Mouse (Mus musculus) small intestine, adult 2 months (tissue): ENCODE measurements around the gene Thap4.

Experiments
- CTCF ChIP-seq: fragments of 200-500 bp; IDR thresholded peaks from 2 replicates; pipeline ENCODE4 v1.5.1; 2012; ENCODE audit warnings: low read depth, mild to moderate bottlenecking, control low read depth, inconsistent platforms, low read length, moderate library complexity, mixed read lengths; ENCODE audit not compliant: insufficient replicate concordance, insufficient read length; ENCODE audit errors: extremely low read depth
- POLR2A ChIP-seq: fragments of 200-500 bp; IDR thresholded peaks from 2 replicates; pipeline ENCODE4 v1.6.1; 2012; ENCODE audit warnings: low read depth, mild to moderate bottlenecking, control low read depth, inconsistent platforms, low read length, moderate library complexity

DNA sequence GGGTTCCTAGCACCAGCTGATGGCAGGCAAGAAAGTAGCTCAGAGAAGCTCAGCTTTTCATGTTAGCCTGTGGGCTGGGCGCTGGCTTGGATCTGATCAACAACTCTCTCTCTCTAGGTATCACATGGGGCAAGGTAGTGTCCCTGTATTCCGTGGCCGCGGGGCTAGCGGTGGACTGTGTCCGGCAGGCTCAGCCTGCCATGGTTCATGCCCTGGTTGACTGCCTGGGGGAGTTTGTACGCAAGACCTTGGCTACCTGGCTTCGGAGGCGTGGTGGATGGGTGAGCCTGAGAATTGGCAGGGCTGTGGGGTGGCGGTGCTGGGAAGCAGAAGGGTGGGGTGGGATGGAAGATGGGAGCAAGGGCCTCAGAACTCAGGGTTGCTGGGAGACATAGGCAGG, 60.7 kb downstream of the Thap4 start:
- no peak for TF ChIP-seq CTCF
- no peak for TF ChIP-seq POLR2A
